Mouse (Mus musculus) embryonic stem cell, embryonic (primary cell): ENCODE results near the gene Pla1a.

Experiments
- CTCF ChIA-PET, 4 experiments: fragments of 300-600 bp in 2 of 4; fragments of 350-600 bp in 2 of 4; sonication (Branson Sonifier 250); formaldehyde crosslinking; loops; one replicate each; lab custom pipeline; 2022; ENCODE audit warnings: inconsistent platforms in 2 of 4; lab: Charles Lee
- POLR2A ChIA-PET, 4 experiments: fragments of 300-600 bp in 2 of 4; fragments of 350-600 bp in 2 of 4; sonication (Branson Sonifier 250); formaldehyde crosslinking; loops; one replicate each; lab custom pipeline; 2022; ENCODE audit warnings: antibody characterized with exemption in 4 of 4, inconsistent platforms in 1 of 4; lab: Charles Lee

Gene Pla1a

DNA sequence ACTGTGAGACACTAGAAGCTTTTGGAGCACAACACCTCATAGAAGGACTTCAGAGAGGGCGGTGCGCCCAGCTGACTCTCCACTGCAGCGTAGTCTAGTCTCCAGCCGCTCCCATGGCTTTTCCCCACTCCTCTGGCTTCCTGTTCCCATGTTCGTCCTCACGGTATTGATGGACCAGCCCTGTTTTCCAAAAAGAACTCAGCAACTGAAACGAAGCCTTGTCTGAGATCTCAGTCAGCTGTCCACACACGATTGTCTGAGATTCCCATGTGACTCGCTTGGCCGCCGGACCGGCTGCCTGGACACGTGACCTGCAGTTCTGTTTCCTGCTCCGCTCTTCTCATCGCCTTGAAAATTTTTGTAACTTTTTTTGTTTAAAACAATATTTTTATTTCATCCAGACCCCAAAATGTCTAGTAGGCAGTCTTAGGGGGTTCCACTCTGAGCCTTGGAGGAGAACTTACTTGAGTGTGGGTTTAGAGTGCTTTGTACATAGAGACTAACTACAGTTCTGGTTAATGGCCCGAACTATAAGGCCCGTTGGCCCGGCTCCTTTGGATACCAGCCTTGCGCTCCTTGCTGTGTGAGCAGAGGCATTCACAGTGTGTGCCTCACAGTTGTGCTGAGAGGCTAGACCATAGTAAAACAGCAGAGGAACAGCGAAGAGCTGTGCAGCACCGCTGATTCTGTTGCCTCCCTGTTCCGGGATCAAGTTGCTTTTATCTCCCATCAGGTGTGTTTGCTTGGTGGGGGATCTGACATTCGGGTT lies 40.6 kb downstream of the Pla1a start:
- ChIA-PET POLR2A (interaction anchor here in 3 of 4 experiments (0.6 to 10.5 kb wide), 38 partner anchors 7 to 323 kb away, joined by 3 to 104 read pairs (median 4); partner anchors contain the start of genes Cox17 (in 2 of the 3), Gm21987 (in 2 of the 3) and Tmem39a (in 1 of the 3)), CTCF (interaction anchor here in 2 of 4 experiments (0.6 to 1.0 kb wide), 2 partner anchors 90 to 104 kb away, joined by 3 to 5 read pairs; no protein-coding TSS in a partner anchor)

DNA sequence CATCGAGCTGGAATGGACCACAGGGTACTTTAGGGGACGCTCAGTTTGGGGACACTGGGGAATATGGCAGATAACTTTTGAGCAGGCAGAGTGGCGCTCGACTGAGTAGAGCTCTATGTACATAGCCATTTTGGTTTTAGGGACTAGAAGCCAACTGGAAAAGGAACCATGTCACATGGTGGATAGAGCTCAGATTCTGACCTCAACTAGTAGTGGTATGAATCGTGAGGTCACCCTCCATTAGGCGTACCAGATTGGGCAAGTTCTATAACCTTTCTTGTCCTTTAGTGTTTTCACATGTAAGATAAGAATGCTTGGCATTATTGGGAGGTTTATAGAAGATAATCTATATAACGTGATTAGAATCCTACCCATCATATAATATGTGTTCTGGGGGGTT lies 42.6 kb downstream of the Pla1a start:
- ChIA-PET CTCF (no interaction called here), POLR2A (interaction anchor here in 2 of 4 experiments (1.2 to 10.5 kb wide), 7 partner anchors 9 to 86 kb away, joined by 3 to 104 read pairs (median 6); no protein-coding TSS in a partner anchor)

GRCm38 (mm10) chr16:38389284-38389893 lies 43.6 kb downstream of the Pla1a start:
- ChIA-PET CTCF (interaction anchor here in 1 of 4 experiments (0.7 kb wide), 1 partner anchor 738 kb away, joined by 4 read pairs; no protein-coding TSS in a partner anchor), POLR2A (interaction anchor here in 2 of 4 experiments (0.9 to 2.1 kb wide), 6 partner anchors 10 to 87 kb away, joined by 3 to 7 read pairs (median 3); no protein-coding TSS in a partner anchor)

GRCm38 (mm10) chr16:38388757-38389156 lies 44.2 kb downstream of the Pla1a start:
- ChIA-PET CTCF (interaction anchor here in 1 of 4 experiments (0.7 kb wide), 1 partner anchor 737 kb away, joined by 4 read pairs; no protein-coding TSS in a partner anchor), POLR2A (interaction anchor here in 2 of 4 experiments (0.9 to 2.1 kb wide), 4 partner anchors 9 to 32 kb away, joined by 3 to 5 read pairs (median 4); no protein-coding TSS in a partner anchor)

GRCm38 (mm10) chr16:38387389-38387788 lies 45.6 kb downstream of the Pla1a start:
- ChIA-PET CTCF (no interaction called here), POLR2A (interaction anchor here in 1 of 4 experiments (1.8 kb wide), 1 partner anchor 20 kb away, joined by 4 read pairs; no protein-coding TSS in a partner anchor)

GRCm38 (mm10) chr16:38385700-38386099 lies 47.2 kb downstream of the Pla1a start:
- CTCF ChIA-PET: no interaction called here
- POLR2A ChIA-PET: interaction anchor here in 3 of 4 experiments (0.9 to 1.9 kb wide), 4 partner anchors 9 to 86 kb away, joined by 3 to 5 read pairs (median 3); partner anchors contain the start of gene Maats1 (in 1 of the 3)

GRCm38 (mm10) chr16:38385184-38385634 lies 47.7 kb downstream of the Pla1a start:
- ChIA-PET CTCF (interaction anchor here in 1 of 4 experiments (0.6 to 1.0 kb wide), 2 partner anchors 9 to 78 kb away, joined by 3 read pairs; no protein-coding TSS in a partner anchor), POLR2A (interaction anchor here in 3 of 4 experiments (0.9 to 2.1 kb wide), 11 partner anchors 8 to 87 kb away, joined by 3 to 7 read pairs (median 3); partner anchors contain the start of gene Maats1 (in 1 of the 3))

DNA sequence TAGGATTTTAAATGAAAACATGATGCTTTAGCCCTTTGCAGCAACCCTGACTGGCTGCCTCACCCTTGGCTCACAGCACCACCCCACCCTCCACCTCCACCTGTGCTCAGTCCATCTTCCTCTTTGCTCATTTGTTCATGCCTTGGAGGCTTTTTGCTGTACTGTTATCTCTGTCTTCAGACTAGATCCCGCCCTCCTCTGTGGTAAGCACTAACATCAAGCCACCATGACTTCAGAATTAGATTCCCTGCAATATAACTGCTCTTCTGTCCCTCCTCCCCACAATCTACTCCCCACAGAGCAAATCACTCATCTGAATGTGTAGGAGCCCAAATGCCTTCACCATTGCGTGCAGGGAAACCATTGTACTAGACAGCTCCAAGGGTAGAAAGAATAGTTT lies 49.3 kb downstream of the Pla1a start:
- CTCF ChIA-PET: no interaction called here

GRCm38 (mm10) chr16:38379926-38380325 lies 53.0 kb downstream of the Pla1a start:
- CTCF ChIA-PET: interaction anchor here in 3 of 4 experiments (0.7 to 0.8 kb wide), 3 partner anchors 93 to 559 kb away, joined by 4 to 5 read pairs (median 5); no protein-coding TSS in a partner anchor
- POLR2A ChIA-PET: interaction anchor here in 2 of 4 experiments (0.6 to 1.2 kb wide), 5 partner anchors 10 to 53 kb away, joined by 3 to 5 read pairs (median 3); partner anchors contain the start of gene Pla1a (in 1 of the 2)

More for the DNA sequence above, 49.3 kb downstream of the Pla1a start:
- POLR2A ChIA-PET: interaction anchor here in 2 of 4 experiments (1.0 to 2.1 kb wide), 5 partner anchors 9 to 88 kb away, joined by 3 to 9 read pairs (median 5); no protein-coding TSS in a partner anchor

- ChIA-PET POLR2A (interaction anchor here in 1 of 4 experiments (0.8 to 1.2 kb wide), 3 partner anchors 10 to 54 kb away, joined by 3 to 5 read pairs (median 3); partner anchors contain the start of gene Pla1a), CTCF (interaction anchor here in 1 of 4 experiments (0.7 kb wide), 1 partner anchor 560 kb away, joined by 4 read pairs; no protein-coding TSS in a partner anchor)
Observed at GRCm38 (mm10) chr16:38379493-38379892, 53.5 kb downstream of the Pla1a start.

GRCm38 (mm10) chr16:38379088-38379487 lies 53.9 kb downstream of the Pla1a start:
- POLR2A ChIA-PET: interaction anchor here in 1 of 4 experiments (0.8 to 1.2 kb wide), 2 partner anchors 11 kb away, joined by 3 to 5 read pairs; no protein-coding TSS in a partner anchor
- CTCF ChIA-PET: no interaction called here

- ChIA-PET CTCF (interaction anchor here in 1 of 4 experiments (0.6 kb wide), 1 partner anchor 37 kb away, joined by 5 read pairs; no protein-coding TSS in a partner anchor), POLR2A (no interaction called here)
Observed at GRCm38 (mm10) chr16:38378591-38378990, 54.4 kb downstream of the Pla1a start.

DNA sequence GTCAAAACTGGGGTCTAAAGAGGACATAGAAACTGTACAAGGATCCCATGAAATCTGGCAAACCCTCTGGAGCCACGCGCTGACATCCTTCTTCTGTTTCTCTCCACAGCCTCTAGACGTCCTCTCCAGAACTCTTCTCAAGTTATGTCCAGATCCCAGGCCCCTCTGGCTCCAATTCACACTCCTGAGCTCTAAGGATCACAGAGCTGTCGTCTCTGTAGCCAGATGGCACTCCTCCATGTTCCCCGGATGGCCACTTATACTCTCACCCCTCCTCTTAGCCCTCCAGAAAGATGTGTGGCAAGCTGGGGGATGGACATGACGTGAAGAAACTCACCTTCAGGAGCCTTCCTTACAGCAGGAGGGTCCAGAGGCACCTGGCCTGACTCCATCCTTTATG lies 55.4 kb downstream of the Pla1a start:
- CTCF ChIA-PET: interaction anchor here in 1 of 4 experiments (1.6 kb wide), 1 partner anchor 129 kb away, joined by 3 read pairs; no protein-coding TSS in a partner anchor
- POLR2A ChIA-PET: interaction anchor here in 2 of 4 experiments (0.9 to 2.0 kb wide), 5 partner anchors 9 to 23 kb away, joined by 3 to 7 read pairs (median 3); partner anchors contain the start of gene Popdc2 (in 1 of the 2)

GRCm38 (mm10) chr16:38376841-38377249 lies 56.1 kb downstream of the Pla1a start:
- ChIA-PET POLR2A (interaction anchor here in 3 of 4 experiments (0.5 to 4.9 kb wide), 19 partner anchors 10 to 738 kb away, joined by 3 to 21 read pairs (median 4); partner anchors contain the start of genes Adprh (in 1 of the 3), Pla1a (in 1 of the 3) and Popdc2 (in 1 of the 3)), CTCF (interaction anchor here in 2 of 4 experiments (1.3 to 1.6 kb wide), 2 partner anchors 78 to 130 kb away, joined by 3 read pairs; partner anchors contain the start of gene Cd80 (in 1 of the 2))

DNA sequence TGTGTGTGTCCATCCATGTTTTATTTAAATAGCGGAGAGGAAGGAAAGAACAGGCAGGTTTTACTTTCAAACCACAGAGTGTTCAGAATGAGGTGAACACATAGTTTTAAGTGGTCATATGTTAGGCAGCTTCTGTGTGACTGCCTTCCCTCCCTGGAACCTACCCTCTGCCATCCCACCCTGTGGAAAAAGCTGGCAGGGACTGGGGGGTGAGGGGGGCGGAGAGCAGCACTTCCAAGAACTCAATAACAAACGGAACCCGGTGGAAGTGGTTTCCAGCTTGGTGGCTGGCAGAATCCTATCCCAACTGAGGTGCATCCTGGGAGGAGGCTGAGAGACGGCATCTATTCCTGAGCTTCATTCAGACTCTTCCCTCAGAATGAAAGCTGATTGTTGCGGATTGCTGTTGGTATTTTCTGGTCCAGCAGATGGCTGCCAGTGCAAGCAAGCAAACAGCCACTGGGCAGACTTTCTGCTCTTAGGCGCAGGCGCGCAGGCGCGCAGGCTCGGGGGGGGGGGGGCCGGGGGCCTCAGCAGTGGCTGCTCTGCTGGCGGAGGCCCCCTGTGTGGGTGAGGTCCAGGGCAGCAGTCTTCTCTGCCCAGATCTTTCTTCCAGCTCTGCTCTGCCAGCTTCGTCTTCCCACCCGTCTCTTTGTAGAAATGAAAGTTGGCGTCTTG lies 56.6 kb downstream of the Pla1a start:
- CTCF ChIA-PET: interaction anchor here in 3 of 4 experiments (0.6 to 1.6 kb wide), 6 partner anchors 9 to 130 kb away, joined by 3 to 8 read pairs (median 3); partner anchors contain the start of gene Cd80 (in 1 of the 3)
- POLR2A ChIA-PET: interaction anchor here in 3 of 4 experiments (0.5 to 4.9 kb wide), 23 partner anchors 10 to 738 kb away, joined by 3 to 21 read pairs (median 4); partner anchors contain the start of genes Adprh (in 1 of the 3), Cox17 (in 1 of the 3), Gm21987 (in 1 of the 3) and Pla1a (in 1 of the 3)

- CTCF ChIA-PET: no interaction called here
- POLR2A ChIA-PET: interaction anchor here in 3 of 4 experiments (0.8 to 4.9 kb wide), 8 partner anchors 10 to 71 kb away, joined by 3 to 21 read pairs (median 4); no protein-coding TSS in a partner anchor
Observed at GRCm38 (mm10) chr16:38375182-38375581, 57.8 kb downstream of the Pla1a start.
